Mouse (Mus musculus) MEL (cell line): Measurements from ENCODE around the gene Cdc42ep5.

ENCODE experiments used
- CHD1 ChIP-seq: IDR thresholded peaks from 2 replicates; pipeline ENCODE4 v1.6.1; 2012; ENCODE audit warnings: low read depth, mild to moderate bottlenecking, inconsistent platforms, low read length, improper control_type of control experiment
- CHD2 ChIP-seq: IDR thresholded peaks from 2 replicates; pipeline ENCODE4 v1.6.1; 2011; ENCODE audit warnings: low read length, improper control_type of control experiment
- CTCF ChIP-seq, 3 experiments: IDR thresholded peaks in 2 of 3; conservative IDR thresholded peaks in 1 of 3; 2 replicates each; pipeline ENCODE4 v1.5.1; 2011 to 2012; ENCODE audit warnings: low read length in 3 of 3, low read depth in 2 of 3, mild to moderate bottlenecking in 2 of 3, improper control_type of control experiment in 1 of 3, inconsistent platforms in 1 of 3, mixed read lengths in 1 of 3, moderate library complexity in 1 of 3; ENCODE audit not compliant: control insufficient read depth in 1 of 3, insufficient read depth in 1 of 3, poor library complexity in 1 of 3, severe bottlenecking in 1 of 3
- EP300 ChIP-seq, 2 experiments: IDR thresholded peaks; 2 replicates each; pipeline ENCODE4 v1.6.1; 2011; ENCODE audit warnings: improper control_type of control experiment in 2 of 2, low read length in 2 of 2, low read depth in 1 of 2, mild to moderate bottlenecking in 1 of 2
- MAFK ChIP-seq: IDR thresholded peaks from 2 replicates; pipeline ENCODE4 v1.6.1; 2011; ENCODE audit warnings: low read depth, mild to moderate bottlenecking, low read length, improper control_type of control experiment, borderline replicate concordance
- MAX ChIP-seq: IDR thresholded peaks from 2 replicates; pipeline ENCODE4 v1.6.1; 2011; ENCODE audit warnings: low read length, improper control_type of control experiment
- MYC ChIP-seq: IDR thresholded peaks from 2 replicates; pipeline ENCODE4 v1.6.1; 2011; ENCODE audit warnings: low read depth, mild to moderate bottlenecking, low read length, improper control_type of control experiment, moderate library complexity
- POLR2A ChIP-seq, 2 experiments: IDR thresholded peaks; 2 replicates each; pipeline ENCODE4 v1.6.1; 2011 to 2012; ENCODE audit warnings: low read length in 2 of 2, mild to moderate bottlenecking in 2 of 2, control low read depth in 1 of 2, improper control_type of control experiment in 1 of 2, low read depth in 1 of 2, moderate library complexity in 1 of 2; ENCODE audit not compliant: control insufficient read depth in 1 of 2, insufficient read depth in 1 of 2, poor library complexity in 1 of 2
- POLR2AphosphoS2 ChIP-seq: IDR thresholded peaks from 2 replicates; pipeline ENCODE4 v1.6.1; 2011; ENCODE audit warnings: low read length, improper control_type of control experiment
- RAD21 ChIP-seq: IDR thresholded peaks from 2 replicates; pipeline ENCODE4 v1.6.1; 2011; ENCODE audit warnings: mild to moderate bottlenecking, low read depth, low read length, improper control_type of control experiment
- UBTF ChIP-seq: IDR thresholded peaks from 2 replicates; pipeline ENCODE4 v1.6.1; 2012; ENCODE audit warnings: low read depth, mild to moderate bottlenecking, inconsistent platforms, low read length, improper control_type of control experiment, moderate library complexity, borderline replicate concordance; ENCODE audit not compliant: insufficient read depth

GRCm38 (mm10) chr7:4143506-4143905, 21.2 kb downstream of the Cdc42ep5 start:
- TF ChIP-seq EP300 (IDR thresholded peaks at IDR 0.05; ENCODE audit: low read depth in 1 of 2, low read length in 2 of 2) (no peak), MAX (no peak), CTCF (IDR thresholded peaks at IDR 0.05 in 2 of 3, conservative IDR thresholded peaks at IDR 0.05 in 1 of 3; ENCODE audit: control insufficient read depth in 1 of 3, insufficient read depth in 1 of 3, low read depth in 2 of 3, low read length in 3 of 3, poor library complexity in 1 of 3, severe bottlenecking in 1 of 3) (no peak), MAFK (no peak), RAD21 (no peak), POLR2A (IDR thresholded peaks at IDR 0.05; ENCODE audit: control insufficient read depth in 1 of 2, insufficient read depth in 1 of 2, low read depth in 1 of 2, low read length in 2 of 2, poor library complexity in 1 of 2) (no peak), MYC (no peak), UBTF (no peak), CHD2 (no peak), POLR2AphosphoS2 (no peak), CHD1 (no peak)
